Mouse (Mus musculus) heart, embryonic 14.5 days (tissue): ENCODE results near the gene BC107364. TPM values are rescaled to one million over a fixed set of nuclear protein-coding genes. Genes with fewer than 3 reads are reported as not detected.
A peak's percentile ranks its signal among the peaks of the same experiment; 100 is the strongest.
"Not testable (repeated sequence)": the region's sequence is repeated elsewhere in the genome, so short reads cannot be mapped to it uniquely, and the experiment has no call there.

Source experiments
- ATAC-seq: fragments of 200-750 bp; cut with Nextera tagmentation; 2 replicates; pipeline ENCODE4 v1.8.0; 2017; ENCODE audit warnings: low read depth, moderate TSS enrichment; ENCODE audit not compliant: insufficient number of reproducible peaks, insufficient read depth, low FRiP score
- H3K27ac ChIP-seq, 2 experiments: fragments of 200-500 bp in 1 of 2; fragments of 300-500 bp in 1 of 2; sonication (generic) in 1 of 2; replicated peaks in 1 of 2; 2 replicates each; pipeline ENCODE4 v1.5.1; 2012 to 2014; ENCODE audit warnings: low read depth in 2 of 2, low read length in 2 of 2, control low read depth in 1 of 2, mild to moderate bottlenecking in 1 of 2, mixed read lengths in 1 of 2; ENCODE audit not compliant: control insufficient read depth in 1 of 2, insufficient read depth in 1 of 2
- H3K27me3 ChIP-seq: fragments of 300-500 bp; sonication (generic); 2 replicates; pipeline ENCODE4 v1.6.1; 2014; ENCODE audit warnings: mild to moderate bottlenecking, low read length, control low read depth; ENCODE audit not compliant: control insufficient read depth, insufficient read depth
- H3K36me3 ChIP-seq: fragments of 300-500 bp; sonication (generic); 2 replicates; pipeline ENCODE4 v1.6.1; 2014; ENCODE audit warnings: mild to moderate bottlenecking, control low read depth, low read length, mixed read lengths; ENCODE audit not compliant: control insufficient read depth, insufficient read depth
- H3K4me1 ChIP-seq, 2 experiments: fragments of 200-500 bp in 1 of 2; fragments of 300-500 bp in 1 of 2; sonication (generic) in 1 of 2; 2 replicates each; pipeline ENCODE4 v1.6.1; 2012 to 2014; ENCODE audit warnings: low read length in 2 of 2, control low read depth in 1 of 2, mixed read lengths in 1 of 2; ENCODE audit not compliant: control insufficient read depth in 2 of 2, insufficient read depth in 2 of 2
- H3K4me2 ChIP-seq: fragments of 300-500 bp; sonication (generic); 2 replicates; pipeline ENCODE4 v1.6.1; 2014; ENCODE audit warnings: mild to moderate bottlenecking, low read length
- H3K4me3 ChIP-seq, 2 experiments: fragments of 200-500 bp in 1 of 2; fragments of 300-500 bp in 1 of 2; sonication (generic) in 1 of 2; 2 replicates each; pipeline ENCODE4 v1.5.1; 2012 to 2014; ENCODE audit warnings: low read length in 2 of 2, mild to moderate bottlenecking in 2 of 2, control low read depth in 1 of 2, low read depth in 1 of 2, moderate library complexity in 1 of 2; ENCODE audit not compliant: control insufficient read depth in 1 of 2, insufficient read depth in 1 of 2
- H3K9ac ChIP-seq: fragments of 300-500 bp; sonication (generic); 2 replicates; pipeline ENCODE4 v1.6.1; 2014; ENCODE audit warnings: mild to moderate bottlenecking, low read length
- H3K9me3 ChIP-seq: fragments of 300-500 bp; sonication (generic); 2 replicates; pipeline ENCODE4 v1.6.1; 2016; ENCODE audit warnings: low read length, control low read depth; ENCODE audit not compliant: control insufficient read depth
- WGBS: fragments of 180-500 bp; shearing (Covaris S2); extraction: QIAGEN DNeasy Blood & Tissue Kit; methylation state at CpG from one replicate; pipeline ENCODE4 v1.1.7; 2014; 5-methylcytosine and 5-hydroxymethylcytosine counted together
- polyA plus RNA-seq: library from polyadenylated mRNA; unstranded; fragments of >200 nt; fragmentation: Nextera tagmentation; extraction: Ambion mirVana; gene quantifications from 2 replicates; pipeline ENCODE4 v1.2.1, GENCODE M21; 2014

The BC107364 gene
- polyA plus RNA-seq, 1 experiment from 2014 or later: 1.0 TPM

- ATAC-seq: no peak
- H3K27me3 ChIP-seq: no peaks in the 10 kb centered on the region
- H3K4me1 ChIP-seq: peaks cover 0 to 4% of the 10 kb centered on the region in 2 experiments; a peak in 1 of 4 replicates
- no peaks in the 10 kb centered on the region for H3K36me3 ChIP-seq
- peak overlapping the region; percentile 35 for H3K4me2 ChIP-seq
- H3K9me3 ChIP-seq: no peaks in the 10 kb centered on the region
- 7% methylated on average over 25 of the region's 25 CpGs for WGBS
- peak overlapping the region; percentile 8 to 33; a peak in 3 of 4 replicates for H3K4me3 ChIP-seq
- H3K27ac ChIP-seq: no peak overlapping the region
- H3K9ac ChIP-seq: peak overlapping the region; percentile 6; the same call in 1 of the 2 replicates
Measured at GRCm38 (mm10) chr3:96463891-96464290, 11.8 kb upstream of the BC107364 start.

DNA sequence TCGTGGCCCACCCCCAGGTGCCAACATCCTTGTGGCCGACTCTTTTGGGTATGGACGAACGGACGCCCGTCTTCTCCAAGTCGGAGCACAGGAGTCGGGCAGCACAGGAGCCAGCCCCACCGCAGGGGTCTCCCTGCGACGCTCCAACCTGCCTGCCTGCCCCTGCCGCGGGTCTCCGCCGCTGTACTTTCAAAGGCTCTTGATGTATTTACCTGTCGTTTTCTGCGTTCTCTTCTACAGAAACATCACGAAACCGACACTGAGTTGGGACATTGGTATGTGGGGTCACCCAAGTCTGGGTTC, 8.4 kb upstream of the BC107364 start:
- no CpG with 5 or more reads among the region's 19 CpGs for WGBS
- not testable (repeated sequence) for H3K4me2 ChIP-seq, H3K4me1 ChIP-seq, H3K4me3 ChIP-seq, H3K27ac ChIP-seq, H3K36me3 ChIP-seq, ATAC-seq, H3K27me3 ChIP-seq, H3K9ac ChIP-seq, H3K9me3 ChIP-seq

DNA sequence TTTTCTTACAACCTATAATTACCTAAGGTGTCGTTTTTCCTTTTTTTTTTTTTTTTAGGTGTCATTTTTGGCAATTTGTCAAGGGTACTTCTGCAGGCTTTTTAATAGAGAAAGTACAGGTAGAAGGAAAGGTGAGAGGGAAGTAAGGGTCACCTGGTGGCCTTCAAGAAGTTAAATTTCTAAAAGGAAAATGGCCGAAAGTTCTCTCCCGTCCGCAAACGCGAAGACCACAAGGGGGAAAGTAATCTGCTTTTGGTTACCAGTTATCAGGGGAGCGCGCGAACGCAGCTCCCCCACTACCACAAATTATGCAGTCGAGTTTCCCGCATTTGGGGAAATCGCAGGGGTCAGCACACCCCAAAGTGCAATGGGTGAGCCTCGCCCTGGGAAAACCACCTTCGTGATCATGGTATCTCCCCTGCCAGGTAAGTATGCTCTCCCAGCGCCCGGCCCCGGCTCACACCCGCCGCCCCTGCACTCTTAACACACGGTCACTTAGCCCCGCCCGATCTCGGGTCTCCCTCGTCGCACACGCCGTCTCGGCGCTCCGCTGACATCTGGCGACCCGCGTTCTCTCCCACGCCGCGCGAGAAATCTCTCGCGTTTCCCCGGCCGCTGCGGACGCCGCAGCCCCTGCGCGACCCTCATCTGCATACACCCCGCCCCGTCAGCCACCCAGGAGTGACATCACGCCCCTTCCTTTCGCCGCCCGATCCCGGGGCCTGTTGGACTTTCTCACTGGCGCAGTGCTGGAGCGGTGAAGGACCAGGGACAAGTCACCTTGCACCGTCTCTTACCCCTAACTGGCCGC, 7.9 kb upstream of the BC107364 start:
- H3K4me2 ChIP-seq, H3K4me1 ChIP-seq, H3K9me3 ChIP-seq, H3K4me3 ChIP-seq, H3K27ac ChIP-seq, H3K27me3 ChIP-seq, H3K36me3 ChIP-seq, H3K9ac ChIP-seq: not testable (repeated sequence)
- ATAC-seq: peak; percentile 88
- WGBS: 0% methylated on average over 1 of the region's 58 CpGs

GRCm38 (mm10) chr3:96458886-96459439, 6.9 kb upstream of the BC107364 start:
- not testable (repeated sequence) for H3K4me2 ChIP-seq, H3K36me3 ChIP-seq, H3K4me1 ChIP-seq, H3K9ac ChIP-seq, H3K9me3 ChIP-seq, H3K27ac ChIP-seq, H3K4me3 ChIP-seq, H3K27me3 ChIP-seq, ATAC-seq
- WGBS: no CpG with 5 or more reads among the region's 48 CpGs

- H3K27ac ChIP-seq, H3K27me3 ChIP-seq, H3K4me2 ChIP-seq, H3K4me3 ChIP-seq, H3K9me3 ChIP-seq, H3K4me1 ChIP-seq, H3K9ac ChIP-seq, H3K36me3 ChIP-seq: not testable (repeated sequence)
- WGBS: no CpG with 5 or more reads among the region's 53 CpGs
- ATAC-seq: 0 out of 2 replicates have a peak, but pooled peaks have one; percentile 10
Measured at GRCm38 (mm10) chr3:96458008-96458407, 5.9 kb upstream of the BC107364 start.

GRCm38 (mm10) chr3:96451181-96451737, 847 bp downstream of the BC107364 start:
- WGBS: no CpG with 5 or more reads among the region's 50 CpGs
- not testable (repeated sequence) for H3K27me3 ChIP-seq, H3K4me2 ChIP-seq, H3K9ac ChIP-seq, H3K27ac ChIP-seq, H3K4me1 ChIP-seq, H3K36me3 ChIP-seq, H3K4me3 ChIP-seq, H3K9me3 ChIP-seq
- peak; percentile 31; the same call in 1 of the 2 replicates for ATAC-seq

DNA sequence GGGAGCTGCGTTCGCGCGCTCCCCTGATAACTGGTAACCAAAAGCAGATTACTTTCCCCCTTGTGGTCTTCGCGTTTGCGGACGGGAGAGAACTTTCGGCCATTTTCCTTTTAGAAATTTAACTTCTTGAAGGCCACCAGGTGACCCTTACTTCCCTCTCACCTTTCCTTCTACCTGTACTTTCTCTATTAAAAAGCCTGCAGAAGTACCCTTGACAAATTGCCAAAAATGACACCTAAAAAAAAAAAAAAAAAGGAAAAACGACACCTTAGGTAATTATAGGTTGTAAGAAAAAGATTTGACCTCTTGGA, 1.6 kb downstream of the BC107364 start:
- 0% methylated on average over 1 of the region's 10 CpGs for WGBS
- not testable (repeated sequence) for H3K36me3 ChIP-seq, H3K4me3 ChIP-seq, H3K9ac ChIP-seq, H3K4me1 ChIP-seq, H3K27me3 ChIP-seq, ATAC-seq, H3K27ac ChIP-seq, H3K9me3 ChIP-seq, H3K4me2 ChIP-seq
